Mouse (Mus musculus) erythroblast, embryonic 14.5 days (primary cell): ENCODE measurements around the gene Spata5.

Source experiments
- GATA1 ChIP-seq: IDR thresholded peaks from 2 replicates; pipeline ENCODE4 v1.6.1; 2012; ENCODE audit warnings: low read length, inconsistent platforms, mixed read lengths
- TAL1 ChIP-seq: IDR thresholded peaks from 3 replicates; pipeline ENCODE4 v1.6.1; 2012; ENCODE audit warnings: low read length, inconsistent platforms, mixed read lengths

GRCm38 (mm10) chr3:37604976-37605875 lies 185.5 kb downstream of the Spata5 start:
- TF ChIP-seq TAL1: no peak
- TF ChIP-seq GATA1: no peak
